Mouse (Mus musculus): ENCODE data around the gene Rnf144a.

- TF ChIP-seq CTCF (conservative IDR thresholded peaks at IDR 0.05; ENCODE audit: low read length) = no peak
- no peak for TF ChIP-seq POU5F1 (IDR thresholded peaks at IDR 0.05; ENCODE audit: borderline replicate concordance, low read length)
Observed at GRCm38 (mm10) chr12:26285460-26285859, 129.6 kb downstream of the Rnf144a start.
